Mouse (Mus musculus) C2C12 (cell line): ENCODE measurements around the gene Atrip.

Source experiments
- CEBPB ChIP-seq: IDR thresholded peaks from one replicate; pipeline ENCODE4 v1.6.1; 2011; ENCODE audit warnings: low read depth, mild to moderate bottlenecking, control low read depth, moderate library complexity
- CTCF ChIP-seq: IDR thresholded peaks from one replicate; pipeline ENCODE4 v1.5.1; 2011; ENCODE audit not compliant: control insufficient read depth, insufficient read depth, insufficient read length

DNA sequence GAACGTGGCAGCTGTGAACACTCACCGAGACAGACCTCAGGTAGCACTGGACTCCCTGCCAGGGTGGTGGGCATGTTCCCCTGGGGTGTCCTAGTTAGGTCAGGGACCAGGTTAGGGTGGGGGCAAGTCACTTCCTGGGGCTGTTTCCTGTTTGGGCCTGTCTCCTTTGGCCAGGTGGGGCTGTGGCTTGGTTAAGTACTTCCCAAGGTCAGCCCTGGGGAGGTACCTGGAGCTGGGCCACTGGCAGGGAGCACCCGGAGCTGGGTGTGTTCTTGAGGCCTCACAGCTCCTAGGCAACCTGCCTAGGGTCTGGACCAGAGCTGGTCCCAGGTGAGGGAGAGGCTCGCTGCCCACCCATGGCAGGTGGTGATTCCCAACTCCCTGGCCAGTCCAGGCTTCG lies 45.0 kb downstream of the Atrip start:
- TF ChIP-seq CTCF: no peak
- TF ChIP-seq CEBPB: no peak
